Mouse (Mus musculus) embryonic facial prominence, embryonic 11.5 days (tissue): ENCODE measurements around the gene Gnao1. TPM values are rescaled to one million over a fixed set of nuclear protein-coding genes. Genes with fewer than 3 reads are reported as not detected.

Experiments used
- ATAC-seq: fragments of 200-750 bp; cut with Nextera tagmentation; replicated peaks from 2 replicates; pipeline ENCODE4 v1.8.0; 2017; ENCODE audit warnings: low read depth; ENCODE audit not compliant: insufficient number of reproducible peaks, low FRiP score, low TSS enrichment
- DNase-seq: peaks from one replicate; pipeline ENCODE4 v3.0.0-alpha.2; 2015; ENCODE audit warnings: low spot score
- H3K27ac ChIP-seq: fragments of 300-500 bp; sonication (generic); replicated peaks from 2 replicates; pipeline ENCODE4 v1.5.1; 2014; ENCODE audit warnings: mild to moderate bottlenecking, low read depth, low read length, control low read depth
- H3K27me3 ChIP-seq: fragments of 300-500 bp; sonication (generic); 2 replicates; pipeline ENCODE4 v1.6.1; 2014; ENCODE audit warnings: mild to moderate bottlenecking, low read length, moderate library complexity, mixed read lengths; ENCODE audit not compliant: control insufficient read depth, insufficient read depth
- H3K36me3 ChIP-seq: fragments of 300-500 bp; sonication (generic); replicated peaks from 2 replicates; pipeline ENCODE4 v1.6.1; 2014; ENCODE audit warnings: low read depth, mild to moderate bottlenecking, low read length, moderate library complexity, mixed read lengths; ENCODE audit not compliant: control insufficient read depth, insufficient read depth
- H3K4me1 ChIP-seq: fragments of 300-500 bp; sonication (generic); 2 replicates; pipeline ENCODE4 v1.6.1; 2014; ENCODE audit warnings: low read length, mixed read lengths; ENCODE audit not compliant: control insufficient read depth, insufficient read depth
- H3K4me2 ChIP-seq: fragments of 300-500 bp; sonication (generic); 2 replicates; pipeline ENCODE4 v1.6.1; 2014; ENCODE audit warnings: low read depth, mild to moderate bottlenecking, control low read depth, low read length, moderate library complexity
- H3K4me3 ChIP-seq: fragments of 300-500 bp; sonication (generic); 2 replicates; pipeline ENCODE4 v1.5.1; 2014; ENCODE audit warnings: low read depth, low read length, control low read depth
- H3K9ac ChIP-seq: fragments of 300-500 bp; sonication (generic); replicated peaks from 2 replicates; pipeline ENCODE4 v1.6.1; 2014; ENCODE audit warnings: mild to moderate bottlenecking, control low read depth, low read length
- H3K9me3 ChIP-seq: fragments of 300-500 bp; sonication (generic); replicated peaks from 2 replicates; pipeline ENCODE4 v1.6.1; 2016; ENCODE audit warnings: mild to moderate bottlenecking, low read length, inconsistent platforms, mixed read lengths; ENCODE audit not compliant: control insufficient read depth
- WGBS: fragments of 180-500 bp; shearing (Covaris S2); extraction: QIAGEN DNeasy Blood & Tissue Kit; methylation state at CpG from one replicate; pipeline ENCODE4 v1.1.7; 2014; 5-methylcytosine and 5-hydroxymethylcytosine counted together
- polyA plus RNA-seq: library from polyadenylated mRNA; unstranded; fragments of >200 nt; fragmentation: Nextera tagmentation; extraction: Ambion mirVana; gene quantifications from 2 replicates; pipeline ENCODE4 v1.2.1, GENCODE M21; 2014

Gnao1 gene
- polyA plus RNA-seq, 1 experiment from 2014 or later: 11.5 TPM

GRCm38 (mm10) chr8:93868486-93869221 lies 58.9 kb downstream of the Gnao1 start:
- Histone ChIP-seq H3K9ac (no peak overlapping the region), H3K27me3 (no peaks in the 10 kb centered on the region), H3K4me1 (no peaks in the 10 kb centered on the region), H3K27ac (no peak overlapping the region), H3K4me3 (no peak overlapping the region), H3K4me2 (no peak overlapping the region), H3K9me3 (no peaks in the 10 kb centered on the region), H3K36me3 (no peaks in the 10 kb centered on the region)
- DNase-seq (no peak), ATAC-seq (no peak)
- WGBS: 76% methylated on average over 5 of the region's 5 CpGs

DNA sequence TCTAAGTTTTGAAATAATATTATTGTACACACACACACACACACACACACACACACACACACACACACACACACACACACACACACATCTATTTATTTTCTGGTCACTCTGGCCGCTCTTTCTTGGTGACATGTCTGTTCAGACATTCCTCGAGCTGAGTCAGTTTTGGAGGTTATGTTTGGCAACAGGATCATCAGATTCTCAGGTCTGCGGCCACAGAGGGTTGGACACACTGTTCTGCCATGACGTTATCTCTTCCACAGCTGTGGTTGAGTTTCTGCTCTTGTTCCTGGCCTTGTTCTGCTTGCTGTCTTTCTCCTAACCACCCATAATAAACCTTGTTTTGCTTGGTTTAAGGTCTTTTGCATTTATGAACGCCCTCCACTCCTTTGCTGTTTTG lies 61.5 kb downstream of the Gnao1 start:
- H3K36me3 ChIP-seq: no peaks in the 10 kb centered on the region
- H3K9me3 ChIP-seq: no peaks in the 10 kb centered on the region
- H3K4me2 ChIP-seq: no peak overlapping the region
- H3K27me3 ChIP-seq: no peaks in the 10 kb centered on the region
- no peak for ATAC-seq
- H3K4me3 ChIP-seq: no peak overlapping the region
- DNase-seq: no peak
- no peak overlapping the region for H3K27ac ChIP-seq
- 92% methylated on average over 5 of the region's 5 CpGs for WGBS
- no peaks in the 10 kb centered on the region for H3K4me1 ChIP-seq
- H3K9ac ChIP-seq: no peak overlapping the region

DNA sequence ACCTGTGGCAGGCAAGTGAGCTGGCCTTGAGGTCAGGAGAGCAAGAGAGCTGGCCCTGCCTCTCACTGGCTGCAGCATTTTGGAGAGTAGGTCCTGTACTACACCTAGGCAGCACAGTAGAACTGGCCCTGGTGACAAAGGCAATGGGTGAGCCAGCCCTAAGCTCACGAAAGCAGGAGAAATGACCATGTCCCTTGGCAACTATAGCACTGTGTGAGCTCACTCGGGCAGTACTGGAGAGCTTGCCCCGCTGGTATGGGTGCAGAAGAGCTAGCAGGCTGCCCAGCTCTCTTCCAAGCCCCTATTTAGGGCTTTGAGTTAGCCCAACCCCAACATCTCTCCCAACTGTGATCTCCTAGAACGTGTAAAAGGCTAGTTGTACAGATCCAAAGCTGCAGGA lies 68.6 kb downstream of the Gnao1 start:
- no peaks in the 10 kb centered on the region for H3K9me3 ChIP-seq
- H3K27me3 ChIP-seq: no peaks in the 10 kb centered on the region
- ATAC-seq (no peak), DNase-seq (no peak)
- H3K36me3 ChIP-seq: no peaks in the 10 kb centered on the region
- WGBS: 85% methylated on average over 4 of the region's 4 CpGs
- H3K27ac ChIP-seq: no peak overlapping the region
- no peaks in the 10 kb centered on the region for H3K4me1 ChIP-seq
- H3K9ac ChIP-seq: no peak overlapping the region
- no peak overlapping the region for H3K4me3 ChIP-seq
- H3K4me2 ChIP-seq: no peak overlapping the region

DNA sequence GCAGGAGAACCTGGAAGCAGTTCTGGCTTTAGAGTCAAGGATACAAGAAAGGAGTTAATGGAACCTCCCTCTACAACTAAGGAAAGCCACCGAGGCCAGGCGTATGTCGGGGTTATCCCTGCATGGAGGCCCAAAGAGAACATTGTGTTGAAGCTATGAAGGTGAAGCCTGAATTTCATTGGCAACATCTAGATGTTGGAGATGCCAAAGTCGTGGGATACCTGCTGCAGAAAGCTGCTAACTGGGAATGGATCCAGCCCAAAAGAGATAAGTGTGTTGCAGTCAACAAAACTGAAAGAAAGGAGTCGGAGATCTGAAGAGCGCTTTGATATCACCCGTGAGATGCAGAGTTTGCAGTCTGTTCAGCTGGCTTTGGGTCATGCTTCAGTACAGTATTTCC lies 70.2 kb downstream of the Gnao1 start:
- Histone ChIP-seq H3K36me3 (no peaks in the 10 kb centered on the region), H3K27ac (no peak overlapping the region), H3K4me1 (no peaks in the 10 kb centered on the region), H3K9me3 (no peaks in the 10 kb centered on the region), H3K4me3 (no peak overlapping the region), H3K9ac (no peak overlapping the region), H3K27me3 (no peaks in the 10 kb centered on the region), H3K4me2 (no peak overlapping the region)
- 86% methylated on average over 7 of the region's 7 CpGs for WGBS
- no peak for DNase-seq
- ATAC-seq: no peak

DNA sequence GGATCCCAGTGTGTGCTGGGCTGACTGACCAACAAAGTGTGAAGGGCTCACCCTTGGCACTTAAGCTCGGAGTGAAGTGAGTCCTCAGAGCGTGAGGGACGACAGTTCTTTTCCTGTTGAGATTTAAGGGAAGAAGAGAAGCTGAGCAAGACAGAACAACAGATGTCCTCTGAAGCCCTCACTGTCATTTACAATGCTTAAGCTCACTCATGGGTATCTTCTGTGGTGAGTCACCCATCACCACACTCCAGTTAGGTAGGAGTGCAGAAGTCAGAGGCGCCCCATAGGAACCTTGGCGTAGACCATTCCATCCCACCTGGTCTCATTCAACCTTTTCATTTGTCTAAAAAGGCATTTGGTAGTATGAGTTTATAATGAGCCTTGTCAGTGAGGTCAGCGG lies 71.6 kb downstream of the Gnao1 start:
- no peak for DNase-seq

DNA sequence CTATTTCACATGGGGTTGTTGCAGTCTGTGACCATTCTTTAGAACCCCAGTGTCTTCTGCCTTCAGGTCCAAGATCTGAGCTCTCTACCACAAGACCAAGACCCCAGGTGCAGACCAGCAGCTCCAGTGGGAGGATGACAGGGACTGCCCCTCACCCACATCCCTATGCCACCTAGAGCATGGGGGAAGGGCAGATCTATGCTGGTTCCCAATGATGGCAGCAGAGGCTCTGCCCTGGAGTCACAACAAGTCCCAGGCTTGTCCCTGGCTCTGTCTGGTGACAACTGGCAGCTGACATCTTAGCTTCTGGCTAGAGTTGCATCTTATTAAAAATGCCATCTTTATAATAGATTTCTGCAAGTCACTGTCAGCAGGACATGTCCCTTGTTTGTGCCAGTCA lies 73.5 kb downstream of the Gnao1 start:
- Histone ChIP-seq H3K9me3 (no peaks in the 10 kb centered on the region), H3K9ac (no peak overlapping the region), H3K4me3 (no peak overlapping the region), H3K27me3 (no peaks in the 10 kb centered on the region), H3K27ac (no peak overlapping the region), H3K36me3 (no peaks in the 10 kb centered on the region), H3K4me2 (no peak overlapping the region), H3K4me1 (no peaks in the 10 kb centered on the region)
- no peak for ATAC-seq
- DNase-seq: no peak

More for the DNA sequence above, 71.6 kb downstream of the Gnao1 start:
- no peak for ATAC-seq
- no peak overlapping the region for H3K4me2 ChIP-seq
- no peaks in the 10 kb centered on the region for H3K27me3 ChIP-seq
- H3K36me3 ChIP-seq: no peaks in the 10 kb centered on the region
- no peaks in the 10 kb centered on the region for H3K4me1 ChIP-seq
- WGBS: 85% methylated on average over 6 of the region's 6 CpGs
- H3K27ac ChIP-seq: no peak overlapping the region
- no peak overlapping the region for H3K9ac ChIP-seq
- no peaks in the 10 kb centered on the region for H3K9me3 ChIP-seq
- H3K4me3 ChIP-seq: no peak overlapping the region

GRCm38 (mm10) chr8:93883771-93884170 lies 74.0 kb downstream of the Gnao1 start:
- ATAC-seq: no peak
- H3K27me3 ChIP-seq: no peaks in the 10 kb centered on the region
- 57% methylated on average over 4 of the region's 4 CpGs for WGBS
- no peaks in the 10 kb centered on the region for H3K9me3 ChIP-seq
- H3K4me2 ChIP-seq: no peak overlapping the region
- no peak overlapping the region for H3K9ac ChIP-seq
- H3K27ac ChIP-seq: no peak overlapping the region
- H3K4me3 ChIP-seq: no peak overlapping the region
- H3K4me1 ChIP-seq: no peaks in the 10 kb centered on the region
- DNase-seq: no peak
- H3K36me3 ChIP-seq: no peaks in the 10 kb centered on the region

GRCm38 (mm10) chr8:93884316-93884715 lies 74.5 kb downstream of the Gnao1 start:
- H3K9ac ChIP-seq: no peak overlapping the region
- H3K4me2 ChIP-seq: no peak overlapping the region
- no peak for DNase-seq
- no peaks in the 10 kb centered on the region for H3K9me3 ChIP-seq
- no peak for ATAC-seq
- no peaks in the 10 kb centered on the region for H3K4me1 ChIP-seq
- H3K27me3 ChIP-seq: no peaks in the 10 kb centered on the region
- H3K36me3 ChIP-seq: no peaks in the 10 kb centered on the region
- WGBS: 88% methylated on average over 7 of the region's 7 CpGs
- no peak overlapping the region for H3K4me3 ChIP-seq
- H3K27ac ChIP-seq: no peak overlapping the region
